Mouse (Mus musculus): ENCODE measurements at regions not wholly inside any gene's neighbourhood (a gene's known extent, or its start where the extent isn't known, plus 50 kb on each side); places are given as distances from the start of the nearest gene placed in this dataset.

DNA sequence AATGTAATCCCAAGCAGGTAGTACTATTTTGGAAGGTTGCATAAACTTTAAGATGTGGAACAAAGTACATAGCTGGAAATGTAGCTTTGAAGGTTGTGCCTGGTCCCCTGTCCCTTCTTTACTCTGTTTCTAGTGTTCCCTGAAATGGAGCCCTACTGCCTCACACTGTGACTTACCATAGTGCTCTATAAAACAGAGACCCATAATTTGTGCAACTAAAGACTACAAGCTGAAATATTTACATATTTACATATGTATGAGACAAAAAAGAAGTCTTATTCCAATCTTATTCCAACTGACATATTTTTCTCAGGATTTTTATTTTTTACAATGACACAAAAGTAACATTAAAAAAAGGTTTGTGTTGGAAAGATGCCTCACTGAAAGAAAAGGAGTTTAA lies 1285.6 kb downstream of the Pla2g4a start:
- TF ChIP-seq CTCF (conservative IDR thresholded peaks at IDR 0.05; ENCODE audit: low read length) (no peak), NANOG (IDR thresholded peaks at IDR 0.05; ENCODE audit: borderline replicate concordance, low read length) (no peak), POU5F1 (IDR thresholded peaks at IDR 0.05; ENCODE audit: borderline replicate concordance, low read length) (no peak)
